Mouse (Mus musculus): ENCODE results near the gene Tmem50b. TPM values are rescaled to one million over a fixed set of nuclear protein-coding genes. Genes with fewer than 3 reads are reported as not detected.
A peak's percentile ranks its signal among the peaks of the same experiment; 100 is the strongest.

Tmem50b gene
- polyA plus RNA-seq, 1 experiment from 2014 or later, result 118 TPM

DNA sequence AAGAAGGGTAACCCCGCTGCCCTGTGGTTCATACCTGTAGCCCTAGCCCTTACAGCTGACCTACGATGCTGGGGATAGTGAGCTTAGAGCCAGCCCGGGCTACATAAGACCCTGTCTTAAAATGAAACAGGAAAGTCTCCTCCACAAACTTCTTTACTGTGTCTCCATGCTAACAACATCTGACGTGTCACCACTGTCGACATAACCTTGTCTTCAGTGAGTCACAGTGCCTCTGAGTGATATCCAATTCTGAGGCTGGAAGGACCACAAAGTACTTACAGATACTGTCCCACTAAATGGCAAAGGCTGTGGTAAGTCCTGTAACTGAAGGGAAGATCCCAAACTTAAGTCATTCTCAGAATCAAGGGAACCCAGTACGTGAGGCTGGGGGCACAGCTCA lies 11.4 kb downstream of the Tmem50b start:
- no peak overlapping the region for H3K9ac ChIP-seq (replicated peaks; ENCODE audit: low read depth, low read length)
- peaks cover 4% of the 10 kb centered on the region; the same call in 1 of the 2 replicates for H3K36me3 ChIP-seq (ENCODE audit: control insufficient read depth, insufficient read depth, low read length)
- H3K4me3 ChIP-seq (ENCODE audit: low read depth, low read length), result no peak overlapping the region
- 93% methylated on average over 6 of the region's 6 CpGs for WGBS
- no peaks in the 10 kb centered on the region for H3K9me3 ChIP-seq (ENCODE audit: control insufficient read depth, low read length)
- no peak for ATAC-seq (ENCODE audit: low read depth)
- H3K27me3 ChIP-seq (ENCODE audit: control insufficient read depth, insufficient read depth, low read length), result no peaks in the 10 kb centered on the region
- no peak overlapping the region for H3K27ac ChIP-seq (ENCODE audit: low read depth, low read length)
- no peak overlapping the region for H3K4me2 ChIP-seq (ENCODE audit: low read depth, low read length)
- H3K4me1 ChIP-seq (ENCODE audit: control insufficient read depth, insufficient read depth, low read length), result no peaks in the 10 kb centered on the region

- no peak for ATAC-seq (ENCODE audit: low read depth)
- H3K36me3 ChIP-seq (ENCODE audit: control insufficient read depth, insufficient read depth, low read length), result peaks cover 9% of the 10 kb centered on the region; the same call in 1 of the 2 replicates
- no peak overlapping the region for H3K27ac ChIP-seq (ENCODE audit: low read depth, low read length)
- H3K4me3 ChIP-seq (ENCODE audit: low read depth, low read length), result no peak overlapping the region
- H3K27me3 ChIP-seq (ENCODE audit: control insufficient read depth, insufficient read depth, low read length), result no peaks in the 10 kb centered on the region
- no peak overlapping the region for H3K9ac ChIP-seq (replicated peaks; ENCODE audit: low read depth, low read length)
- H3K4me1 ChIP-seq (ENCODE audit: control insufficient read depth, insufficient read depth, low read length), result no peaks in the 10 kb centered on the region
- no peak overlapping the region for H3K4me2 ChIP-seq (ENCODE audit: low read depth, low read length)
- 87% methylated on average over 5 of the region's 5 CpGs for WGBS
- no peaks in the 10 kb centered on the region for H3K9me3 ChIP-seq (ENCODE audit: control insufficient read depth, low read length)
Measured at GRCm38 (mm10) chr16:91585617-91586016, 12.0 kb downstream of the Tmem50b start.

DNA sequence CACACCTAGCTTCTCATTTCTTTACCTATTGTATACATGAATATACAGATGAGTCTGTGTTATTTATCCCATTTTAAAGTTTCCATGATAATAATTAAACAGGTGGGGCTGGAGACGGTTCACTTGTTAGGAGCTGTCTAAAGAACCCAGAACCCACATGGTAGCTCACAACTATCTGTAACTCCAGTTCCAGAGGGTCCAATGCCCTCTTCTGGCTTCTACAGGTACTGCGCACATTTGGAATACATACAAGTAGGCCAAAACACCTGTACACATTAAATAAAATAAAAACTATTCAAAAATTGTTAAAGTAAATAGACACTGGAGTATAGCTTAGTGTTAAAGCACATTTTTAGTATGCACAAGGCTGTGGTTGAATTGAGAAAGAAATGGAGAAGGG lies 15.3 kb downstream of the Tmem50b start:
- 84% methylated on average over 2 of the region's 2 CpGs for whole genome bisulfite sequencing
- no peak overlapping the region for H3K9ac ChIP-seq (replicated peaks; ENCODE audit: low read depth, low read length)
- H3K4me3 ChIP-seq (ENCODE audit: low read depth, low read length), result no peak overlapping the region
- H3K36me3 ChIP-seq (ENCODE audit: control insufficient read depth, insufficient read depth, low read length), result peaks cover 9% of the 10 kb centered on the region; the same call in 1 of the 2 replicates
- H3K9me3 ChIP-seq (ENCODE audit: control insufficient read depth, low read length), result no peaks in the 10 kb centered on the region
- H3K27ac ChIP-seq (ENCODE audit: low read depth, low read length), result no peak overlapping the region
- peaks cover 2% of the 10 kb centered on the region; the same call in 1 of the 2 replicates for H3K4me1 ChIP-seq (ENCODE audit: control insufficient read depth, insufficient read depth, low read length)
- ATAC-seq (ENCODE audit: low read depth), result no peak
- H3K4me2 ChIP-seq (ENCODE audit: low read depth, low read length), result no peak overlapping the region
- no peaks in the 10 kb centered on the region for H3K27me3 ChIP-seq (ENCODE audit: control insufficient read depth, insufficient read depth, low read length)

GRCm38 (mm10) chr16:91578980-91579720 lies 18.4 kb downstream of the Tmem50b start:
- H3K27ac ChIP-seq (ENCODE audit: low read depth, low read length), result no peak overlapping the region
- 0 out of 2 replicates have a peak, but pooled peaks cover 6% of the 10 kb centered on the region for H3K36me3 ChIP-seq (ENCODE audit: control insufficient read depth, insufficient read depth, low read length)
- peaks cover 2% of the 10 kb centered on the region; the same call in 1 of the 2 replicates for H3K4me1 ChIP-seq (ENCODE audit: control insufficient read depth, insufficient read depth, low read length)
- no peak overlapping the region for H3K9ac ChIP-seq (replicated peaks; ENCODE audit: low read depth, low read length)
- no peak overlapping the region for H3K4me2 ChIP-seq (ENCODE audit: low read depth, low read length)
- no peak overlapping the region for H3K4me3 ChIP-seq (ENCODE audit: low read depth, low read length)
- no peaks in the 10 kb centered on the region for H3K27me3 ChIP-seq (ENCODE audit: control insufficient read depth, insufficient read depth, low read length)
- 67% methylated on average over 14 of the region's 14 CpGs for WGBS
- no peaks in the 10 kb centered on the region for H3K9me3 ChIP-seq (ENCODE audit: control insufficient read depth, low read length)
- ATAC-seq (ENCODE audit: low read depth), result peak; percentile 41; the same call in 1 of the 2 replicates

- 53% methylated on average over 13 of the region's 13 CpGs for WGBS
- H3K9ac ChIP-seq (replicated peaks; ENCODE audit: low read depth, low read length), result no peak overlapping the region
- H3K27ac ChIP-seq (ENCODE audit: low read depth, low read length), result no peak overlapping the region
- H3K4me2 ChIP-seq (ENCODE audit: low read depth, low read length), result no peak overlapping the region
- no peak for ATAC-seq (ENCODE audit: low read depth)
- H3K9me3 ChIP-seq (ENCODE audit: control insufficient read depth, low read length), result no peaks in the 10 kb centered on the region
- H3K27me3 ChIP-seq (ENCODE audit: control insufficient read depth, insufficient read depth, low read length), result no peaks in the 10 kb centered on the region
- H3K36me3 ChIP-seq (ENCODE audit: control insufficient read depth, insufficient read depth, low read length), result no peaks in the 10 kb centered on the region
- peaks cover 2% of the 10 kb centered on the region; the same call in 1 of the 2 replicates for H3K4me1 ChIP-seq (ENCODE audit: control insufficient read depth, insufficient read depth, low read length)
- H3K4me3 ChIP-seq (ENCODE audit: low read depth, low read length), result no peak overlapping the region
Measured at GRCm38 (mm10) chr16:91575151-91575550, 22.4 kb downstream of the Tmem50b start.

DNA sequence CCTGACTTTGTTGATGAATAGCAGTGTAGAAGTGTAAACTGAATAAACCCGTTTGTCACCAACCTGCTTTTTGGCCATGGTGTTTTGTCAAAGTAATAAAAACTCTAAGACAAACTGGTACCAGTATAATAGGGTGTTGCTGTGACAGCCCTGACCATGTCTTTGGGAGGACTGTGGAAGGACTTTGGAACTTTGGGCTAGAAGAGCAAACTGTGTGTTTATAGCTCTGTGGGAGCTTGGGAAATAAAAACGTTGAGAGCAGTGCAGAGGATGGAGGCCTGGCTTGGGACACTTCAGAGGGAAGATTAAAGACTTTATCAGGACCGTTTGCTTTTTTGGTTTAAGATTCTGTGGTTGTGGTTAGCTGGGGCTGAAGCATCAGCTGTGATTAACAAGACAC lies 26.5 kb downstream of the Tmem50b start:
- H3K36me3 ChIP-seq (ENCODE audit: control insufficient read depth, insufficient read depth, low read length), result no peaks in the 10 kb centered on the region
- H3K4me2 ChIP-seq (ENCODE audit: low read depth, low read length), result no peak overlapping the region
- no peaks in the 10 kb centered on the region for H3K27me3 ChIP-seq (ENCODE audit: control insufficient read depth, insufficient read depth, low read length)
- no peaks in the 10 kb centered on the region for H3K9me3 ChIP-seq (ENCODE audit: control insufficient read depth, low read length)
- no peak overlapping the region for H3K27ac ChIP-seq (ENCODE audit: low read depth, low read length)
- ATAC-seq (ENCODE audit: low read depth), result no peak
- H3K4me1 ChIP-seq (ENCODE audit: control insufficient read depth, insufficient read depth, low read length), result no peaks in the 10 kb centered on the region
- H3K9ac ChIP-seq (replicated peaks; ENCODE audit: low read depth, low read length), result no peak overlapping the region
- no peak overlapping the region for H3K4me3 ChIP-seq (ENCODE audit: low read depth, low read length)
- WGBS, result 68% methylated on average over 3 of the region's 3 CpGs

DNA sequence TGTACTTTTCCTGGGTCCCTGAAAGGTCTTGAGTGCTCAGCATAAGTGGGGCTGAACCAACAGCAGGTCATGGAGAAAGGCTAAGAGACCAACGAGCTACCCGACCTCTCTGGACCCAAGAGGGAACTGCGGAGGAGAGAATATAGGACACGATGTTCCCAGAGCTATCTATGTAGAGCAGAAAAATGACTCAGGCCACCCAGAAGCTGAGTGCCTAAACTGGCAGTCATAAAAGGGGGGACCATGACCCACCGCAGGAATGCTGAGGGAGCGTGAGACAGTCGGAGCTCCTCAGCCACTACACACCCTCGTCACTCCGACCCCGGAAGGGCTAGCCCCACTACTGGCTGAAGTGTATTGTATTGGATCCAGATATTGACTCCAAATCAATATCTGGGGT lies 28.6 kb downstream of the Tmem50b start:
- no peaks in the 10 kb centered on the region for H3K4me1 ChIP-seq (ENCODE audit: control insufficient read depth, insufficient read depth, low read length)
- 89% methylated on average over 10 of the region's 10 CpGs for WGBS

DNA sequence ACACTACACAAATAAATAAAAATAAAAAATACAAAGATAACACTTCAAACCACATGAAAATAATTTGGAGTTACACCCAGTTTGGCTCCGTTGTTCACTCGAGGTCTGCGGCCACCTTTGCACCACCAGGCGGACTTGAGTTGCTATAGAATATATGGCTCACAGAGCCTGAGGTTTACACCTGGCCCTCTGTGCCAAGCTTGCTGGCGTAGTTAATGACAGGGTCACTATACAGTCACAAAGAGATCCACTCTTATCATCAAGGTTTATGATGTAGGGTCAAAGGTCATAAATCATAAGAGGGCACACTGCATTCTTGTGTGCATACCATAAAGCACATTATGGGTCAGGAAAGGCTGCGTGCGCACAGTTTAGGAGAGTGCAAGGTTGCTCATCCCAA lies 31.6 kb downstream of the Tmem50b start:
- H3K36me3 ChIP-seq (ENCODE audit: control insufficient read depth, insufficient read depth, low read length), result no peaks in the 10 kb centered on the region
- no peak overlapping the region for H3K4me3 ChIP-seq (ENCODE audit: low read depth, low read length)
- H3K9me3 ChIP-seq (ENCODE audit: control insufficient read depth, low read length), result no peaks in the 10 kb centered on the region
- WGBS, result 88% methylated on average over 7 of the region's 7 CpGs
- H3K4me1 ChIP-seq (ENCODE audit: control insufficient read depth, insufficient read depth, low read length), result no peaks in the 10 kb centered on the region
- H3K9ac ChIP-seq (replicated peaks; ENCODE audit: low read depth, low read length), result no peak overlapping the region
- no peak overlapping the region for H3K27ac ChIP-seq (ENCODE audit: low read depth, low read length)
- no peaks in the 10 kb centered on the region for H3K27me3 ChIP-seq (ENCODE audit: control insufficient read depth, insufficient read depth, low read length)
- H3K4me2 ChIP-seq (ENCODE audit: low read depth, low read length), result no peak overlapping the region
- ATAC-seq (ENCODE audit: low read depth), result no peak

More for the DNA sequence above, 28.6 kb downstream of the Tmem50b start:
- Histone ChIP-seq H3K4me2 (ENCODE audit: low read depth, low read length) (no peak overlapping the region), H3K27ac (ENCODE audit: low read depth, low read length) (no peak overlapping the region), H3K27me3 (ENCODE audit: control insufficient read depth, insufficient read depth, low read length) (no peaks in the 10 kb centered on the region), H3K9ac (replicated peaks; ENCODE audit: low read depth, low read length) (no peak overlapping the region), H3K9me3 (ENCODE audit: control insufficient read depth, low read length) (no peaks in the 10 kb centered on the region), H3K36me3 (ENCODE audit: control insufficient read depth, insufficient read depth, low read length) (no peaks in the 10 kb centered on the region), H3K4me3 (ENCODE audit: low read depth, low read length) (no peak overlapping the region)
- no peak for ATAC-seq (ENCODE audit: low read depth)

DNA sequence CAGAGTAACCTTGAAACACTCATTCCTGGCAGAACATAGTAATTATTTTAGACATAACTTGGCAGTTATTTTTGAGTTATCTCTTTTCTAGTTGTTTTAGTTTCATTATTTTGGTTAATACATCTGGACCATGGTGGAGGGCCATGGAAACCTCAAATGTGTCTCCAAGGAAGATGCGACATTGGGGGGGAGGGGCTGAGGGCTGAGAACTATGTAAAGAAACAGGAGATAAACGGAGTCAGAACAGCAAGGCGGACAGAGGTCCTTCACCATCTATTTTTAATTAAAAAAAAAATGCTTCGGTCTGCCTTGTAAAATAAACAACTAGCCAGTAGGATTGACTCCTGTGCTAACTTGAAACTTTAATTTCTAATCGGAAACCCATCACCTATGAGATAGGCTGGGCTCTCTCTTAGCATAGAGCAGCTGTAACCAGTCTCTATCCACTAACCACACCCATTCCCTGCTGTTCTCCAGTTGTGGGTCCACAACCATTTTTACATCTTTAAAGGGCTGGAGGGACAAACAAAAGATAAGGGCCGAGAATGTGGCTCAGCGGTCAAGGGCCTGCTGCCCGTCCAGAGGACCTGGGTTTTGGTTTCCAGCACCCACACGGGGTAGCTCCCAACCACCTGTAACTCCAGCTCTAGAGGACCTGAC lies 32.2 kb downstream of the Tmem50b start:
- no peak for ATAC-seq (ENCODE audit: low read depth)
- Histone ChIP-seq H3K4me2 (ENCODE audit: low read depth, low read length) (no peak overlapping the region), H3K27me3 (ENCODE audit: control insufficient read depth, insufficient read depth, low read length) (no peaks in the 10 kb centered on the region), H3K4me1 (ENCODE audit: control insufficient read depth, insufficient read depth, low read length) (no peaks in the 10 kb centered on the region), H3K9me3 (ENCODE audit: control insufficient read depth, low read length) (no peaks in the 10 kb centered on the region), H3K9ac (replicated peaks; ENCODE audit: low read depth, low read length) (no peak overlapping the region), H3K27ac (ENCODE audit: low read depth, low read length) (no peak overlapping the region), H3K4me3 (ENCODE audit: low read depth, low read length) (no peak overlapping the region), H3K36me3 (ENCODE audit: control insufficient read depth, insufficient read depth, low read length) (peaks cover 1% of the 10 kb centered on the region; the same call in 1 of the 2 replicates)
- WGBS, result 69% methylated on average over 9 of the region's 9 CpGs
